Mouse (Mus musculus) forebrain, postnatal 0 days (tissue): ENCODE data around the gene Maip1. TPM values are rescaled to one million over a fixed set of nuclear protein-coding genes. Genes with fewer than 3 reads are reported as not detected.

ENCODE experiments used
- ATAC-seq: fragments of 200-750 bp; cut with Nextera tagmentation; 2 replicates; pipeline ENCODE4 v1.8.0; 2017; ENCODE audit warnings: mild to moderate bottlenecking, moderate library complexity
- DNase-seq: peaks from one replicate; pipeline ENCODE4 v3.0.0-alpha.2; 2015
- H3K27ac ChIP-seq: fragments of 300-500 bp; sonication (generic); 2 replicates; pipeline ENCODE4 v1.5.1; 2014; ENCODE audit warnings: low read depth, mild to moderate bottlenecking, antibody characterized with exemption, low read length, moderate library complexity, mixed read lengths
- H3K27me3 ChIP-seq: fragments of 300-500 bp; sonication (generic); 2 replicates; pipeline ENCODE4 v1.6.1; 2014; ENCODE audit warnings: mild to moderate bottlenecking, low read length, mixed read lengths; ENCODE audit not compliant: insufficient read depth
- H3K36me3 ChIP-seq: fragments of 300-500 bp; sonication (generic); 2 replicates; pipeline ENCODE4 v1.6.1; 2014; ENCODE audit warnings: mild to moderate bottlenecking, moderate library complexity; ENCODE audit not compliant: insufficient read depth
- H3K4me1 ChIP-seq: fragments of 300-500 bp; sonication (generic); 2 replicates; pipeline ENCODE4 v1.6.1; 2014; ENCODE audit warnings: antibody characterized with exemption; ENCODE audit not compliant: insufficient read depth
- H3K4me2 ChIP-seq: fragments of 300-500 bp; sonication (generic); 2 replicates; pipeline ENCODE4 v1.6.1; 2014; ENCODE audit warnings: low read depth, mild to moderate bottlenecking, moderate library complexity
- H3K4me3 ChIP-seq: fragments of 300-500 bp; sonication (generic); 2 replicates; pipeline ENCODE4 v1.5.1; 2014; ENCODE audit warnings: low read depth, low read length, mixed read lengths
- H3K9ac ChIP-seq: fragments of 300-500 bp; sonication (generic); 2 replicates; pipeline ENCODE4 v1.6.1; 2014; ENCODE audit warnings: mild to moderate bottlenecking
- H3K9me3 ChIP-seq: fragments of 300-500 bp; sonication (generic); 2 replicates; pipeline ENCODE4 v1.6.1; 2016; ENCODE audit warnings: low read length
- CTCF ChIP-seq: sonication (generic); IDR thresholded peaks from 2 replicates; pipeline ENCODE4 v1.5.1; 2016; ENCODE audit warnings: antibody characterized with exemption, control low read depth, low read depth
- WGBS: fragments of 180-500 bp; shearing (Covaris S2); extraction: QIAGEN DNeasy Blood & Tissue Kit; methylation state at CpG from one replicate; pipeline ENCODE4 v1.1.7; 2014; 5-methylcytosine and 5-hydroxymethylcytosine counted together
- polyA plus RNA-seq: library from polyadenylated mRNA; unstranded; fragments of >200 nt; fragmentation: Nextera tagmentation; extraction: Ambion mirVana; gene quantifications from 2 replicates; pipeline ENCODE4 v1.2.1, GENCODE M21; 2015
- total RNA-seq: library from RNA; depleted of rRNA; stranded (reverse); fragments of >200 nt; gene quantifications from 2 replicates; pipeline ENCODE4 v1.2.3, GENCODE M21; 2014

Gene Maip1
- total and polyA plus RNA-seq, 2 experiments from 2014 or later, result 14.4 to 19.9 TPM

DNA sequence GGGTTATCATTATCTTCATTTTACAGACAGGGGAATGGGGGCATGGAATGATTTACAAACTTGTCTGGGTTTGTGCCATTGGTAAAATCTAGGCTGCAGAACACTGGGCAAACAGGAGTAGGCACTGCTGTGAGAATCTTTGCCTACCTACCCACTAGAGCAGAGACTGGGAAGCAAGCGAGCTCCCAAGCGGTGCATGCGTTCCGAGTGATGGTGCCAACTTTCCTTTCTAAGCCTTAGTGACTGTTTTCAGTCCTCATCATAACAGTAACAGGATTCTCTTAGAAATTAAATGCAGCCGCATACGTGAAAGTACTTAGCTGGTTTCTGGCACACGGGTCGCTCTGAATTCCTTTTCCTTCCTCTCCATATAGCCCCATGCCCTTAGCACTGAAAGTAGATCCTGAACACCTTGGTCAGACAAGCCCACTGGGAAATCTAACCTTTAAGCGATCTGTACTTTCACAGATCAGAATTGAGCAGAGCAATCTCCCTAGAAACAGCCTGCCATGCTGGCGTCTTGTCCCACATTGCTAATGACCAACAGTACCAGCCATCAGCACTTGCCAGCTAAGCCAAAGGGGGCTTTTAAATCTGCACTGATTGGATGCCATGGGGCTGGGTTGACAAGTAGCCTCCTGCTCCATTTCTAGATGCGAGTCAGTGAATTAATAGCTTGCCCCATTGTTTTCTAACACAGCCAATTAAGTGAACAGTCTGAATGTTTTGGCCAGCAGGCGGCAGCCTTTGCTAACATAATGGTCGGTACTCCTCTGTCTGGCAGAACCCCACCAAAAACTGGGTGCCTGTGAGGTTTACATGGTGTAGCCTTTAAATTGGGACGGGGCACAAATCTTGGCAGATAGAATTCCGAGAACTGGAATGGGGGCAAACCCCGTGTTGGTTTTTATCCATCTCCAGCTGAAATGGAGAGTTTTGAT is 22.5 kb downstream of the Maip1 start:
- WGBS, result 23% methylated on average over 16 of the region's 16 CpGs
- no peaks in the 10 kb centered on the region for H3K9me3 ChIP-seq
- peak; percentile 91 for ATAC-seq

DNA sequence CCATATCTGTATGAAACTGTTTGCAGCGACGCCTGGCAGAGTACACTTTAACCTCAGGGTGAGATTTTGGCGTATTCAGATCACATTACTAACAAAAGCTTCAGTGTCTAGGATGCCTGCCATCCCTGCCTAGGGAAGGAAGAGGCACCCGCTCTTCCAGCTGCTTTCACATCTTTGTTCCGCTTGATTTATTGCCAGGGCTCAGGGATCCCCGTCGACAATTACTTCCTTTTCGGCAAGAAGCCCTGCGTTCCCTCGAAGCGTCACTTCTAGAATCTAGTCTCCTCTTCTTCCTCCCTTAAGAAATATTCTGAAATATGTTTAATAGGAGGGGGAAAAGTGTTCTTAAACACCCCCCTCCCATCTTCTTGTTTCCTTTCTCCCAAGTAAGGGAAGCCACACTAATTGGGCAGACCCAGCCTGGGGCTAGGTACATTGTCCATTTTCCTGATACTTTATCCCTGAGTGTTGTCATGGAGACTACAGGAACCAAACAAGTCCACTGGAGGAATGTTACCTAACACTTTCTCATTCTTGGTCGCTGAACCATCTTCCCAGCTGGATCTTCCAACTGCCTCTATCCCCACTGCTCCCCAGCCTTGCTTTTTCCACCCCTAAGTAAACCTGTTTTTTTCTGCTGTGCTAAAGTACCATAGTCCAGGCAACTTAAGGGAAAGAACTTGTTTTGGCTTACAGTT is 23.8 kb downstream of the Maip1 start:
- peak; percentile 58 for ATAC-seq
- Histone ChIP-seq H3K4me3 (no peak overlapping the region), H3K27ac (no peak overlapping the region), H3K9me3 (no peaks in the 10 kb centered on the region), H3K36me3 (no peaks in the 10 kb centered on the region), H3K4me1 (peaks cover 9% of the 10 kb centered on the region; the same call in 1 of the 2 replicates), H3K4me2 (peak overlapping the region; percentile 13), H3K9ac (no peak overlapping the region), H3K27me3 (no peaks in the 10 kb centered on the region)
- peak; percentile 28 for TF ChIP-seq CTCF
- DNase-seq, result peak; percentile 58
- WGBS, result 1% methylated on average over 12 of the region's 12 CpGs

More for the DNA sequence above, 22.5 kb downstream of the Maip1 start:
- peaks cover 9% of the 10 kb centered on the region; the same call in 1 of the 2 replicates for H3K4me1 ChIP-seq
- TF ChIP-seq CTCF, result peak; percentile 95
- peak overlapping the region; percentile 49 for H3K9ac ChIP-seq
- H3K4me3 ChIP-seq, result peak overlapping the region; percentile 34
- peak overlapping the region; percentile 64 for H3K4me2 ChIP-seq
- peak; percentile 95 for DNase-seq
- peak overlapping the region; percentile 35; the same call in 1 of the 2 replicates for H3K27ac ChIP-seq
- H3K36me3 ChIP-seq, result no peaks in the 10 kb centered on the region
- no peaks in the 10 kb centered on the region for H3K27me3 ChIP-seq

DNA sequence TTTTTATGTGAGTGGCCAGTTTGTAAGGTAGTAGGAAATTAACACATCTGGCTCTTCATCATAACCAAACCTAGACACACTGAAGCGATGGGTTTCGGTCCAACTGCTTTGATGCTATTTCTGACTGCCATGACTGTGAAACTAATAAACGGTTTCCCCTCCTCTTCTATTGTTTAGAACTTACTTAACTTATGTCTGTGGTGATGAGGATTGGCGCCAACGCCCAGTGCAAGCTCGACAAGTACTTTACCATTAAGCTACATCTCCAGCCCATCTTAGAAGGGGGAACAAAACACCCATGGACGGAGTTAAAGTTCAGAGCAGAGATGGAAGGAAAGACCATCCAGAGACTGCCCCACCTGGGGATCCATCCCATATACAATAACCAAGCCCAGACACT is 27.0 kb downstream of the Maip1 start:
- Histone ChIP-seq H3K9ac (no peak overlapping the region), H3K27me3 (no peaks in the 10 kb centered on the region), H3K27ac (no peak overlapping the region), H3K4me3 (no peak overlapping the region), H3K36me3 (no peaks in the 10 kb centered on the region), H3K4me2 (no peak overlapping the region), H3K9me3 (no peaks in the 10 kb centered on the region), H3K4me1 (peaks cover 9% of the 10 kb centered on the region; the same call in 1 of the 2 replicates)
- no peak for TF ChIP-seq CTCF
- WGBS, result 93% methylated on average over 7 of the region's 7 CpGs
- ATAC-seq (no peak), DNase-seq (no peak)

DNA sequence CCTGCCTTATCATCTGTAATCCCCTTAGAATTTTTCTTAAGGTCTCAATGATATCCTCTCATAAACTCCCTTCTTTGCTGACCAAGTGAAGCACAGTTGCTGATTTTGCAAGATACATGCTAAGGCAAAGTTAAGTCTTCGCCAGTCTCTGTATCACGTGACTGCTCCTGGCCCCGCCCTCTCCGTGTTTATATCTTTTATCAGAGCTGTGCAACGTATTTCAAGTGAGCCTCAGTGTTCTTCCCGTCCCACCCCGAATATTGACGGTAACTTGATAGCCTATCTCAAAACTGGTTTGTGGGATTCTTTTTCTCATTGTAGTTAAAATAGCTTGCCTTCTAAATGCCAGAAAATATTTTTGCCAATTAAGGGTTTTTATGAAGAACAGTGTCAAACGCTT is 30.3 kb downstream of the Maip1 start:
- peak; percentile 47 for DNase-seq
- WGBS, result 40% methylated on average over 9 of the region's 9 CpGs
- 0 out of 2 replicates have a peak overlapping the region, but pooled peaks have one; percentile 45 for H3K27ac ChIP-seq
- peak overlapping the region; percentile 20 for H3K4me3 ChIP-seq
- H3K9me3 ChIP-seq, result no peaks in the 10 kb centered on the region
- H3K4me2 ChIP-seq, result peak overlapping the region; percentile 53
- no peak for TF ChIP-seq CTCF
- H3K9ac ChIP-seq, result peak overlapping the region; percentile 33; the same call in 1 of the 2 replicates
- peak; percentile 63 for ATAC-seq
- H3K36me3 ChIP-seq, result no peaks in the 10 kb centered on the region
- H3K4me1 ChIP-seq, result no peaks in the 10 kb centered on the region
- no peaks in the 10 kb centered on the region for H3K27me3 ChIP-seq

DNA sequence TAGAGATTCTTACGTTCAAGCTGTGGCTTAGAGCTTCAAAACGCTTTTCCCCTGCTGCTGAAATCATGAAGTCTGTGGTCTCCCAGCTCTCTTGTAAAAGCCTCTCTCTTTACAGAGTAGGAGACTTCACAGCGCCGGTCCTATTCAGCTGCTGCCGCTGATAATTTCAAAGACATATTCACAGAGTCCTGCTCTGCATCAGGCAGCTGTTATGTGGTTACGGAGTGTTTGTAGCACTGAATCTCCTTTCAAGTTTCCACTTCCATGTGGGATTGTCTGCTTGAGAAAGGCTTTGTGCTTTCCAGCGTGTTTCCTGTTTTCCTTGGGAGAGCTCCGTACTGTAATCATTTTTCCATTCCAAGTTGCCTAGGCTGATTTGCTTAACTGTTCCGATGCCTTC is 30.8 kb downstream of the Maip1 start:
- H3K4me1 ChIP-seq, result no peaks in the 10 kb centered on the region
- H3K9ac ChIP-seq, result peak overlapping the region; percentile 33
- 9% methylated on average over 9 of the region's 9 CpGs for WGBS
- H3K27ac ChIP-seq, result peak overlapping the region; percentile 45
- peak; percentile 86 for ATAC-seq
- no peak for TF ChIP-seq CTCF
- peak overlapping the region; percentile 53 for H3K4me2 ChIP-seq
- H3K36me3 ChIP-seq, result no peaks in the 10 kb centered on the region
- no peaks in the 10 kb centered on the region for H3K27me3 ChIP-seq
- peak; percentile 58 for DNase-seq
- no peaks in the 10 kb centered on the region for H3K9me3 ChIP-seq
- H3K4me3 ChIP-seq, result peak overlapping the region; percentile 20

DNA sequence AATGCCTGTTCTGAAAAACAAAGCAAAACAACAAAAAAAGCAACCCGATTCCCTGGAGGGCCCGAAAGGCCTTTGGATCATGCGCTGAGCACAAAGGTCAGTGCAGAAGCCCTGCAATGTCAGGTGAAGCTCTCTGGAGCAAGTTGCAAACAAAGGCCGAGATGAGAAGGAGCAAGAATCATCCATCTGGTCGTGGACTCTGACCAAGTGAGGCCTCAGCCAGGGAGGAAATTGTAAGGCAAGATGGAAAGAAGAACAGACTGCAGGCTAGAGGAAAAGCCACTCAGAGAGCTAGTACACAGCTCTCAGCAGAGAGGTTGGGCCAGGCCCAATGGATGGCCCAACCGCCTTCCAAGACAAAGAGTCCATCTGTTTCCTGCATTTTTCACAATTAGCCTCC is 32.9 kb downstream of the Maip1 start:
- DNase-seq (no peak), ATAC-seq (no peak)
- WGBS, result 86% methylated on average over 6 of the region's 6 CpGs
- Histone ChIP-seq H3K9me3 (no peaks in the 10 kb centered on the region), H3K36me3 (no peaks in the 10 kb centered on the region), H3K27ac (no peak overlapping the region), H3K9ac (no peak overlapping the region), H3K4me2 (no peak overlapping the region), H3K27me3 (no peaks in the 10 kb centered on the region), H3K4me1 (no peaks in the 10 kb centered on the region), H3K4me3 (no peak overlapping the region)
- TF ChIP-seq CTCF, result no peak

DNA sequence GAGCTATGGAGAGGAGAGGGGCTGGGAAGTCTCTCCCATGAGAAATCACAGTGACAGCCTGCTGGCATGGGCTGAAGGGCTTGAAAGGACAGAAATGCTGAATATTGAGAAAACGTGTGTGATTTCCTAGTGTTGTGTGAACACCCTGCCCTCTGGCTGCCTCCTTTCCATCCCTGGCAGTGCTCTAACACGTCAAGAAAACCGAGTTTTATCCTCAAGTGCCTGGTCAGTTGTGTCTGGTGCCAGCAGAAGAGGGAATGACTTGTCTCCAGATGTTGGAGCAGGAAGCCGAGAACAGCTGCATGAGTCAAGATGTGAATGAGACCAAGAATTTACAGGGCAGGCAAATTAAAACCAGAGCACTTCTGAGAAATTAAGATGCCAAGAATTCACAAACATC is 34.6 kb downstream of the Maip1 start:
- ATAC-seq (no peak), DNase-seq (no peak)
- H3K4me1 ChIP-seq, result no peaks in the 10 kb centered on the region
- no peak overlapping the region for H3K9ac ChIP-seq
- no peaks in the 10 kb centered on the region for H3K9me3 ChIP-seq
- H3K27ac ChIP-seq, result no peak overlapping the region
- no peaks in the 10 kb centered on the region for H3K36me3 ChIP-seq
- 70% methylated on average over 4 of the region's 4 CpGs for WGBS
- no peaks in the 10 kb centered on the region for H3K27me3 ChIP-seq
- no peak for TF ChIP-seq CTCF
- no peak overlapping the region for H3K4me3 ChIP-seq
- no peak overlapping the region for H3K4me2 ChIP-seq
